Mouse (Mus musculus) midbrain, embryonic 16.5 days (tissue): Measurements from ENCODE around the gene Khdc1a. TPM values are rescaled to one million over a fixed set of nuclear protein-coding genes. Genes with fewer than 3 reads are reported as not detected.
"Not testable (repeated sequence)": the region's sequence is repeated elsewhere in the genome, so short reads cannot be mapped to it uniquely, and the experiment has no call there.

ENCODE experiments used
- ATAC-seq: fragments of 200-750 bp; cut with Nextera tagmentation; 2 replicates; pipeline ENCODE4 v1.8.0; 2017; ENCODE audit warnings: moderate TSS enrichment
- H3K27ac ChIP-seq: fragments of 300-500 bp; sonication (generic); 2 replicates; pipeline ENCODE4 v1.5.1; 2014; ENCODE audit warnings: mild to moderate bottlenecking, low read length, mixed read lengths
- H3K27me3 ChIP-seq: fragments of 300-500 bp; sonication (generic); 2 replicates; pipeline ENCODE4 v1.6.1; 2014; ENCODE audit warnings: low read depth, low read length, mixed read lengths; ENCODE audit not compliant: control insufficient read depth, insufficient read depth
- H3K36me3 ChIP-seq: fragments of 300-500 bp; sonication (generic); 2 replicates; pipeline ENCODE4 v1.6.1; 2014; ENCODE audit warnings: mild to moderate bottlenecking, low read length, moderate library complexity, mixed read lengths; ENCODE audit not compliant: control insufficient read depth, insufficient read depth
- H3K4me1 ChIP-seq: fragments of 300-500 bp; sonication (generic); 2 replicates; pipeline ENCODE4 v1.6.1; 2014; ENCODE audit warnings: mild to moderate bottlenecking, low read length, mixed read lengths; ENCODE audit not compliant: control insufficient read depth, insufficient read depth
- H3K4me2 ChIP-seq: fragments of 300-500 bp; sonication (generic); 2 replicates; pipeline ENCODE4 v1.6.1; 2014; ENCODE audit warnings: mild to moderate bottlenecking, low read length, mixed read lengths
- H3K4me3 ChIP-seq: fragments of 300-500 bp; sonication (generic); 2 replicates; pipeline ENCODE4 v1.5.1; 2014; ENCODE audit warnings: low read depth, mild to moderate bottlenecking, low read length, moderate library complexity, mixed read lengths
- H3K9ac ChIP-seq: fragments of 300-500 bp; sonication (generic); 2 replicates; pipeline ENCODE4 v1.6.1; 2014; ENCODE audit warnings: low read depth, low read length, mixed read lengths
- H3K9me3 ChIP-seq: fragments of 300-500 bp; sonication (generic); replicated peaks from 2 replicates; pipeline ENCODE4 v1.6.1; 2014; ENCODE audit warnings: mild to moderate bottlenecking, low read length, mixed read lengths; ENCODE audit not compliant: control insufficient read depth, poor library complexity, severe bottlenecking
- WGBS: fragments of 180-500 bp; shearing (Covaris S2); extraction: QIAGEN DNeasy Blood & Tissue Kit; methylation state at CpG from one replicate; pipeline ENCODE4 v1.1.7; 2014; 5-methylcytosine and 5-hydroxymethylcytosine counted together
- polyA plus RNA-seq: library from polyadenylated mRNA; unstranded; fragments of >200 nt; fragmentation: Nextera tagmentation; extraction: Ambion mirVana; gene quantifications from 2 replicates; pipeline ENCODE4 v1.2.1, GENCODE M21; 2015

Khdc1a gene
- polyA plus RNA-seq, 1 experiment from 2014 or later: not detected

DNA sequence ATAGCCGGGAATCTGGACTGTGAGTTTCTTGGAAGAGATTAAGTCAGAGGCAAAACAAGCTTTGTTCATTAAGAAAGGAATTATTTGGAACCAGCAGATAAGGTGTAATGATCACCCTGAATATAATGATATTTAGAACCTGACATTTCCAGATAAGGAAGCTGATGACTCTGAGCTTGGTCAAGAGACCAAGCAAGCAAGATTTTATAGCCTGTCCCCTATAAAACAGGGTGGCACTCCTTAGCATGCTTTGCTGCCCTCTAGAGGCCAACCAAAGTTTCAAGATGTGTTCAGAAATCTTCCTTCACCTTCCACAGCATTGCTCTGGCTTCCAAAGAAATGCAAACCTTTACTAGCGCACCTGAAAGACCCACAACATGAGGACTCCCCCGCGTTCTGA is 5.2 kb upstream of the Khdc1a start:
- Histone ChIP-seq H3K4me3 (no peak overlapping the region), H3K9me3 (no peaks in the 10 kb centered on the region), H3K36me3 (no peaks in the 10 kb centered on the region), H3K4me2 (no peak overlapping the region), H3K27me3 (no peaks in the 10 kb centered on the region), H3K27ac (no peak overlapping the region), H3K9ac (no peak overlapping the region), H3K4me1 (no peaks in the 10 kb centered on the region)
- ATAC-seq: peak; percentile 71
- 64% methylated on average over 4 of the region's 4 CpGs for WGBS

DNA sequence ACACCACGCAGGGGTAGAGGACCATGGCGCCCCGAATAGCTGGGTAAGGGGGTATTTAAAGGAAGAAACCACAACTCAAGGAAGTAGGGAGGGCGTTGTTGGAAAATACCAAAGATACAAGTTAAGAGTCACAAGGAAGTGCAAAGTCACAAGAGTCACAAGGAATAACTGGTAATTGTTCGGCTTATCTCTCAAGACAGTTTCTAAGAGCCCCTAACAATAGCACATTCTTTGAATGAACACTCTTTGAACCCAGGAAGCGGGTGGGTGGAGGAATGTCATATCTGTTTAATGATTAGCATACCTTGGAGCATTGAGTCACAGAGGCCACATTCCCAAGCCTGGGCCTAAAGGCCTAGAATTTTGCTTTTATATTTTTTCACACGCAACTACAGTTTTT is 4.7 kb upstream of the Khdc1a start:
- H3K27ac ChIP-seq, H3K9me3 ChIP-seq, H3K4me2 ChIP-seq, H3K27me3 ChIP-seq, ATAC-seq, H3K4me3 ChIP-seq, H3K36me3 ChIP-seq, H3K4me1 ChIP-seq, H3K9ac ChIP-seq: not testable (repeated sequence)
- 90% methylated on average over 7 of the region's 7 CpGs for WGBS

DNA sequence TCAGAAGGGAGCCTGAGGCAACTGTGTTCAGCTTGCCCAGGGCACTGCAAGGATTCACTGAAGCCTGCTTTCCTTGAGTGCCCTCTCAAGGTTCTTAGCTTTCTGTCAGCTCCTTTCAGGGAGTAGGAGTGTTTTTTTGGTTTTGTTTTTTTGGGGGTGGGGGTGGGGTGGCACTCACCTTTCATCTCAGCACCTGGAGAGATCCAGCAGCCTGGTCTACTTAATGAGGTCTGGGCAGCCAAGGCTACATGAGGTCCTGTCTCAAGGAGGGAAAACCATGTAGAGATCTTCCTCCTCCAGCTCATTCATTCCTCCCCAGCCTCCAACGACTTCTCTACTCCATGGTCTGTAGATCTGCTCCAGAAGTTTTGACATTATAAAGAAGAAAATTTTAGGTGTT is 18.6 kb downstream of the Khdc1a start, which contains the start of gene Khdc1c:
Khdc1c (plus strand) TSS at position 301 of the 400 bp plus-strand sequence.
- WGBS: 73% methylated on average over 1 of the region's 1 CpGs
- H3K4me3 ChIP-seq, H3K9ac ChIP-seq, ATAC-seq, H3K4me1 ChIP-seq, H3K27me3 ChIP-seq, H3K36me3 ChIP-seq, H3K27ac ChIP-seq, H3K9me3 ChIP-seq, H3K4me2 ChIP-seq: not testable (repeated sequence)

DNA sequence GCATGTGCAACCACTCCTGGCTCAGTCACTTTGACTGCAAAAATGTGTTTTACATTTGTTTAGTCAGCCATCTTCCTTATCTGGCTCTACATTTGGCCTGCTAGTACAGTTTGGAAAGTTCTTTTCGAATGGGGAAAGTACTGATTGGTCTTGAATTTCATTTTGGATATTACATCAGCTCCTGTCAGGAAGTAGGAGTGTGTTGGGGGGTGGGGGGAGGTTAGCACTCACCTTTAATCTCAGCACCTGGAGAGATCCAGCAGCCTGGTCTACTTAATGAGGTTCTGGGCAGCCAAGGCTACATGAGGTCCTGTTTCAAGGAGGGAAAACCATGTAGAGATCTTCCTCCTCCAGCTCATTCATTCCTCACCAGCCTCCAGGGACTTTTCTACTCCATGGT is 33.8 kb downstream of the Khdc1a start, which contains the start of gene Khdc1b:
Khdc1b (plus strand) TSS at position 301 of the 400 bp plus-strand sequence.
- Histone ChIP-seq H3K4me3 (no peak within 1 kb of the TSS), H3K9me3 (no peaks in the 10 kb centered on the region), H3K27me3 (no peaks in the 10 kb centered on the region), H3K4me1 (no peaks in the 10 kb centered on the region), H3K4me2 (no peak within 1 kb of the TSS), H3K36me3 (no peaks in the 10 kb centered on the region), H3K9ac (no peak within 1 kb of the TSS), H3K27ac (no peak within 1 kb of the TSS)
- WGBS: 84% methylated on average over 1 of the region's 1 CpGs
- ATAC-seq: no peak

DNA sequence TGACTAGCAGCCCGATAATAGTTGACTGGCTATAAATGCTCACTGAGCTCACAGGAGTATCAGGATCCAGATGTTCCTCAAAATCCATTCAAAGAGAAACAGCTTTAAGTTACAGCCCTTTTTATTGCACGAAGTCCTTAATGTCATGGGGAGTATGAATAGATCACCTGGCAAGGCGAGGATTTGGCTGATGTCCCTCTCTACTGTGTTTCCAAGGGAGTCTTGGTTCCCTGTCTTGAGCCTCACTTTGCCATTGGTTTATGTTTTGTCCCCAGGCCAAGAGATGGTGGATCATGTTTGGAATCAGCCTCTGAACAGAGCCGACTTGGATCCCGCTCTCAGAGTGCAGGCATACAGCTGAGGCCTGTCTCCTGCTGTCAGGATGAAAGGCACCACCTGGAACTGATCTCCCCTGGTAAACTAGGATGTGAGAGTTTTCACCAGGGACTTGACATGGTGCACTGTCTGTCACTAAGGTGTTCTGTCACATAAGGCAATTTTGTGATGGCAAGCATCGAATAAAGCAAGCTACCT is 41.8 kb downstream of the Khdc1a start:
- no peaks in the 10 kb centered on the region for H3K27me3 ChIP-seq
- H3K9me3 ChIP-seq: no peaks in the 10 kb centered on the region
- no peak overlapping the region for H3K4me2 ChIP-seq
- H3K27ac ChIP-seq: no peak overlapping the region
- ATAC-seq: no peak
- no peaks in the 10 kb centered on the region for H3K4me1 ChIP-seq
- WGBS: 80% methylated on average over 6 of the region's 6 CpGs
- no peak overlapping the region for H3K4me3 ChIP-seq
- H3K9ac ChIP-seq: no peak overlapping the region
- H3K36me3 ChIP-seq: no peaks in the 10 kb centered on the region

Other genes starting within 250 kb of the Khdc1a start
- gene Tmem14a, start 131.1 kb upstream of the Khdc1a start, polyA plus RNA-seq: 18.8 and 20.7 TPM in 2 replicates
- 0.28 and 1.0 TPM in 2 replicates for gene Gsta3, start 109.1 kb upstream of the Khdc1a start, polyA plus RNA-seq
- not detected in 2 replicates for gene Khdc1c, start 18.7 kb downstream of the Khdc1a start, polyA plus RNA-seq
- 0.13 and 0.15 TPM in 2 replicates for gene Khdc1b, start 33.9 kb downstream of the Khdc1a start, polyA plus RNA-seq